Mouse (Mus musculus): ENCODE results near the gene Rbm6.

The Rbm6 gene

GRCm38 (mm10) chr9:107746679-107747078 lies 126.4 kb downstream of the Rbm6 start:
- DNase-seq: peak; percentile 24 to 30

- DNase-seq: no peak
Observed at GRCm38 (mm10) chr9:107744061-107744460, 129.0 kb downstream of the Rbm6 start.

- peak; percentile 49 to 55 for DNase-seq
Observed at GRCm38 (mm10) chr9:107738841-107739202, 134.2 kb downstream of the Rbm6 start.

- peak; percentile 86 to 87 for DNase-seq
Observed at GRCm38 (mm10) chr9:107738020-107738840, 134.8 kb downstream of the Rbm6 start.

- DNase-seq: peak; percentile 34 to 42
Observed at GRCm38 (mm10) chr9:107736185-107736485, 136.9 kb downstream of the Rbm6 start.

- DNase-seq: no peak
Observed at GRCm38 (mm10) chr9:107735356-107736184, 137.5 kb downstream of the Rbm6 start.

- no peak for DNase-seq
Observed at GRCm38 (mm10) chr9:107734567-107734971, 138.5 kb downstream of the Rbm6 start.

- DNase-seq: no peak
Observed at GRCm38 (mm10) chr9:107729709-107730108, 143.3 kb downstream of the Rbm6 start.

- no peak for DNase-seq
Observed at GRCm38 (mm10) chr9:107728919-107729670, 143.9 kb downstream of the Rbm6 start.

GRCm38 (mm10) chr9:107727041-107727440 lies 146.0 kb downstream of the Rbm6 start:
- no peak for DNase-seq

GRCm38 (mm10) chr9:107724796-107725195 lies 148.2 kb downstream of the Rbm6 start:
- no peak for DNase-seq

- no peak for DNase-seq
Observed at GRCm38 (mm10) chr9:107723794-107724531, 149.1 kb downstream of the Rbm6 start.
